Mouse (Mus musculus): ENCODE data around the gene Tmem29. TPM values are rescaled to one million over a fixed set of nuclear protein-coding genes. Genes with fewer than 3 reads are reported as not detected.
"Not testable (repeated sequence)": the region's sequence is repeated elsewhere in the genome, so short reads cannot be mapped to it uniquely, and the experiment has no call there.

The Tmem29 gene
- polyA plus RNA-seq (2015; fragmentation: Nextera tagmentation; extraction: Ambion mirVana) = 69.8 and 73.6 TPM in 2 replicates

DNA sequence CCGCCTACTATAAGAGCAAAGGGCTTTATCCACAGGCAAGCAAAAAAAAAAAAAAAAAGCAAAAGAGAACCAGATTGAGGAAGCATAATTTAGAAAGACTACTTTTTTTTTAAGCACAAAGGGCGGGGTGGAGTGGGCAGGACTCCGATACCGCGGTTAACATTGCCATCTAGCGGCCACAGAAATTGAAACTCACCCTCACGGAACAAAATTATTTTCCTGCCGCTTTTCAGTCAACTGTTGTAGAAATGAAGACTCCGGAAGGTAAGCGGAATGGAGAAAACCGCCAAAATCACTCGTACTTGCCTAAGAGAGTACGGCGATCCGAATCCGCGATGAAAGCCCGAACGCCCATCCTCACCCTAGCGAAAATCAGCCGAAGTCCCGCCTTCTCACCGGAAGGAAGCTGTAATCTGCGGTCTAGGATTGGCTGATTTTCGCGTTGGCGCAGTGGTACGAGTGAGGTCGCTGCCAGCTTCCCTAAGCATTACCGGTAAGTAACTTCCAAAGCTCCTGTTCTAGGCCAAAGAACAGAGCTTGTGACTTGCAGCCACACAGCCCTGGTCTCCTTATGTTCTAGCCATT is at the start of gene Tmem29:
Tmem29 (minus strand) TSS at position 389 of the 585 bp plus-strand sequence.
- H3K4me2 ChIP-seq = peak within 1 kb of the TSS; percentile 51
- WGBS = 2% methylated on average over 30 of the region's 30 CpGs
- H3K27ac ChIP-seq = peak within 1 kb of the TSS; percentile 75
- no peaks in the 10 kb centered on the region for H3K27me3 ChIP-seq
- peak within 1 kb of the TSS; percentile 41 for H3K4me3 ChIP-seq
- peaks cover 7% of the 10 kb centered on the region for H3K4me1 ChIP-seq (replicated peaks)
- H3K9ac ChIP-seq = peak within 1 kb of the TSS; percentile 63
- ATAC-seq (ENCODE audit: low FRiP score) = peak; percentile 96
- H3K36me3 ChIP-seq = no peaks in the 10 kb centered on the region
- no peaks in the 10 kb centered on the region for H3K9me3 ChIP-seq

DNA sequence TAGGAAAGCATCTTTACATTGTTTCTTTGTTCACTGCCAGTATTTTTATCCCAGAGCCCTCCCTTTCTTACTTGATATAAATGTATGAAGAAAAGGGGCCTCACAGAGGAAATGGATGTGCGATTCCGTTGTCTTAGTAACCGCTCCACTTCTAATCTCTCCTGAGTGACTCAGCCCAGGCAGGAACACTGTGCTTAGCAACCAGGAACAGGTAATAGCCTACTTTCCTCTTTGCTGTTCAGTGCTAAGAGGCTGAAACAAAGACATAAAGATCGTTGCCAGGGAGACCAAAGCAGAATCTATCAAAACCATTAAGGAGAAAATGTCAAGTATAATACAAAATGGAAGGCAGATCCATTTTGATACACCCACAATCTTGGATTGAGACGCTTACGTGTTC is 49.7 kb upstream of the Tmem29 start:
- WGBS = 78% methylated on average over 6 of the region's 6 CpGs

DNA sequence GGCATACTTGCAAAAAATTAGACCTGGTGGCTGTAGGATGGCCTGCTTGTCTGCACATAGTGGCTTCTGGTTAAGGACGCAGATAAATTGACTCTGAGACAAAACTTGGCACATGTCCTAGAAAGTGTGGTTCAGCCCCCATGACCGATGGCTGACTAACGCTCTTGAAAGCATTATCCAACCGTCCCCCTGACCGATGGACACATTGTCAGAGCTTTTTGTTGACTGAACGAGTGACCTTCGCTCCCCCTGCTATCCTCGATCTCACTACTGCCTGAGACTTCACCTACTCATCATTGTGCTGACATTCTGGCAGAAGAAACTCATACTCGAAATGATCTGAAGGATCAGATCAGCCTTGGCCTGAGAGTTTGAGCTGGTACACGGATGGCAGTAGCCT is 28.9 kb upstream of the Tmem29 start:
- H3K9ac ChIP-seq; H3K4me2 ChIP-seq; H3K27ac ChIP-seq; ATAC-seq (ENCODE audit: low FRiP score); H3K36me3 ChIP-seq; H3K27me3 ChIP-seq; H3K4me3 ChIP-seq; H3K9me3 ChIP-seq; H3K4me1 ChIP-seq (replicated peaks): not testable (repeated sequence)
- 64% methylated on average over 1 of the region's 10 CpGs for WGBS

More for the DNA sequence above, 49.7 kb upstream of the Tmem29 start:
- Histone ChIP-seq H3K27ac (0 out of 2 replicates have a peak overlapping the region, but pooled peaks have one; percentile 40), H3K27me3 (no peaks in the 10 kb centered on the region), H3K4me2 (no peak overlapping the region), H3K4me1 (replicated peaks) (no peaks in the 10 kb centered on the region), H3K36me3 (no peaks in the 10 kb centered on the region), H3K9me3 (no peaks in the 10 kb centered on the region), H3K9ac (no peak overlapping the region), H3K4me3 (no peak overlapping the region)
- ATAC-seq (ENCODE audit: low FRiP score) = peak; percentile 85

DNA sequence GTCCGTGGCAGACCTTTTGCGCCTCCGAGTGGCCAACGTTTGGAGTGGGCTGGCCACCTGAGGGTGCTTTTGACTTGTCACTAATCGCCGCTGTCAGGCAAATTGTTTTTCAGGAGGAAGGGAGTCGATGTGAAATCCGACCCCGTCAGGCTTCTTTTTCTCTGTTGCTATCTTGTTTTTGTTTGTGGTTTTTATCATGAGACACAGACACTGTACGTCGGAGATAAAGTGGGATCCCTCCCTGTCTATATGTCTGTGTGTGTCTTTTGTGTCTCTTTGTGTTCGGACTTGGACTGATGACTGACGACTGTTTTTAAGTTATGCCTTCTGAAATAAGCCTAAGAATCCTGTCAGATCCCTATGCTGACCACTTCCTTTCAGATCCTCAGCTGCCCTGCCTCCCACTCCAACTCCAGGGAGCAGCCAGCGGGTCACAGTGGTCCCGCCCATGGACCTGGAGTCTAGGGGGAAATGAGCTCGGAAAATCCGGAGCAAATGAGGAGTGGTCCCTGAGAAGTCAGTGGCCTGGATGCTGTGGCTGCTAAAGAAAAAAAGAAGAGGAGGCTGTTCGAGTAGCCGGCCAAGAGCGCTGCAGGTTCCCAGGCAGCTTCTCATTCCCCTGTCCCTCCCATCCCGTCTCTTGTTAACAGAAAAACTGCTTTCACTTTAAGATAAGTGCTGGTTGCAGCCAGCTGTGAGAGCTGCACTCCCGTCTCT is 27.5 kb upstream of the Tmem29 start:
- not testable (repeated sequence) for H3K27ac ChIP-seq; H3K9ac ChIP-seq; H3K9me3 ChIP-seq; H3K4me2 ChIP-seq; H3K27me3 ChIP-seq; H3K4me3 ChIP-seq; H3K4me1 ChIP-seq (replicated peaks); ATAC-seq (ENCODE audit: low FRiP score); H3K36me3 ChIP-seq
- 54% methylated on average over 8 of the region's 22 CpGs for WGBS

DNA sequence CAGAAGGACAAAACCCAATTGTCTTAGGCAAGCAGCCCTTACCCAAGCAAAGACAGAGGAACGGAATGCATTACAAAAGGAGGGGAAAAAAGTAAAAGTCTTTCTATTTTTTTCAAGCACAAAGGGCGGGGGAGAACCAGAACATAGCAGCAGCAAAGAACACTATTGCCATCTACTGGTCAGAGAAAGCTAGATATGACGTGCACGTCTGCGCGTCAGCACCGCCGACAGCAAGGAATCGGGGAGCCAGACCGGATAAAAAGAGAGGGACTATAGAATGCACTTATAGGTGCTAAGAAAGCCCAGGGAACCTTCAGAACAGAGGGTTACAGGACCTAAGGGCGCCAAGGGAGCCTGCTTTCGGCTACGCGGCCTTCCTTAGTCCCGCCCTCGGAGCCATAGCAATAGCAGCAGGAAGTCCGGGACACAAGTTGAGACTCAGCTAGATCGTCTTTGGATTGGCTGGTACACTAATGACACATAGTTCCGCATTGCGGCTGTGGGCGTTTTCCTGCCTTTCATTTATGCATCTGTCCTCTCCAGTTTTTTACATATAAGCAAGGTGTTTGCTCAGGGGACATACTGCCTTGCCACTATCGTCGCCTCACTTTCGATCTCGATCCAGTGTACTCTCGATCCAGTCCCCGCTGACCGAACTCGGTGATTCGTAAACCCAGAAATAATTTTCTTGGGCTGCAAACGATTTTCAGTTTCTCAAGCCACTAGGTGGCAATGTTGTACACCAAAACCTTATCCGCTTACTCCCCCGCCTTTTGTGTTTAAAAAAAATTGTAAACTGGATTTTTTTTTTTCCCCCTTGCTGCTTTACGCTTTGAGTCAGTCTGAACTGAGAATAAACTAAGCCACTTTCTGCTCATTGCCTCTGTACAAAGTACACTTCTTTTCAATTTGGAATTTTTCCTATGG is 19.2 kb upstream of the Tmem29 start:
- under 1% methylated on average over 34 of the region's 34 CpGs for WGBS
- no peaks in the 10 kb centered on the region for H3K36me3 ChIP-seq
- peak overlapping the region; percentile 21; the same call in 1 of the 2 replicates for H3K4me2 ChIP-seq
- H3K9ac ChIP-seq = peak overlapping the region; percentile 58
- no peaks in the 10 kb centered on the region for H3K9me3 ChIP-seq
- peak; percentile 98 for ATAC-seq (ENCODE audit: low FRiP score)
- no peaks in the 10 kb centered on the region for H3K4me1 ChIP-seq (replicated peaks)
- peak overlapping the region; percentile 93 for H3K27ac ChIP-seq
- no peaks in the 10 kb centered on the region for H3K27me3 ChIP-seq
- H3K4me3 ChIP-seq = peak overlapping the region; percentile 43

DNA sequence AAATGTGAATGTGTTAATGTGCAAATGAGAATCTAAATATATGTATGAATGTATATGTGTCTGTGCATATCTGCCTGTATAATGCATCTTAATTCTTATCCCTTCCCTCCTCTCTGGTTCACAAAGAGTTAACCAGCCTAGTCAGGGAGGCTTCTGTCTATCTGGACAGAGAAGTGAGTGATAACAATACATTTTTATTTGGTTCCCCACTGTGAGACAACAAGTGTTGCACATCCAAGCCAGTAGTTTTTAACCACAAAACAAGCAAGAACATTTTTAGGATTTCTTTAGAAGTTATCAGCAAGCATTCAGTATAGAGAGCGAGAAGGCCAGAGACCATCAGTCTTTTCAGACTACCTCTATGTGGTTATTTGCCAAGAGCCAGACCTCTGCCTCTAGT is 12.5 kb upstream of the Tmem29 start:
- Histone ChIP-seq H3K4me1 (replicated peaks) (no peaks in the 10 kb centered on the region), H3K9me3 (no peaks in the 10 kb centered on the region), H3K4me3 (no peak overlapping the region), H3K4me2 (no peak overlapping the region), H3K36me3 (no peaks in the 10 kb centered on the region), H3K27me3 (no peaks in the 10 kb centered on the region), H3K9ac (no peak overlapping the region), H3K27ac (no peak overlapping the region)
- 72% methylated on average over 1 of the region's 1 CpGs for WGBS
- no peak for ATAC-seq (ENCODE audit: low FRiP score)

DNA sequence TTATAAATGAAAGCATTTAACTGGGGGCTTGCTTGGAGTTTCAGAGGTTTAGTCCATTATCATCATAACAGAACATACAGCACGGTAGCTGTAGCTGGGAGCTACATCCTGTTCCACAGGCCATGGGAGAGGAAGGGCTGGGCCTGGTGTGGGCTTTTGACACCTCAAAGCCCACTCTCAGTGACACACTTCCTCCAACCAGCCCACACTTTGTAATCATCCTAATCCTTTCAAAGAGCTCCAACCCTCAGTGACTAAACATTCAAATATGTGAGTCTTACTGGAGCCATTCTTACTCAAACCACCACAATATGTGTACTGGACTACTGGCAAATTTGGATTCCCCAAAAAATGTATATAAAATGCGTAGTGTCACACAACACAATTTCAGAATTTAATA is 9.3 kb upstream of the Tmem29 start:
- Histone ChIP-seq H3K36me3 (no peaks in the 10 kb centered on the region), H3K4me3 (no peak overlapping the region), H3K27me3 (no peaks in the 10 kb centered on the region), H3K27ac (no peak overlapping the region), H3K4me2 (no peak overlapping the region), H3K9me3 (no peaks in the 10 kb centered on the region), H3K4me1 (replicated peaks) (no peaks in the 10 kb centered on the region), H3K9ac (no peak overlapping the region)
- WGBS = 88% methylated on average over 2 of the region's 2 CpGs
- no peak for ATAC-seq (ENCODE audit: low FRiP score)

DNA sequence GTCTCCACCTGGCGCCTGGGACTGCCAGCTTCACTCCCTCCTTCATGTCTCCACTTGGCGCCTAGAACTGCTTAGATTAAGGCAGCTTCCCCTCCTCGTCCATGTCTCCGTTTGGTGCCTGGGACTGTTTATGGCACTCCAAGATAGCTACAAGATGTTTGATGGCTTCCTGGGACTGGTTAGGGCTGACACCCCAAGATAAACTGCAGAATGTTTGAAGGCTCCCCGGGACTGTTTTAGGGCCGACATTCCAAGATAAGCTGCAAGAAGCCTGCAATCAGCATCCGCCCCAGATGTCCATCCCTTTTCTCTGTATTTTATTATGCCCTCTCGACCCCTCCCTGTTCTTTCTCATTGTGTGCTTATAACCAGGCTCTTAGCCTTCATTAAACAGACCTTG is 7.9 kb upstream of the Tmem29 start:
- H3K27ac ChIP-seq; H3K9me3 ChIP-seq; H3K36me3 ChIP-seq; H3K4me3 ChIP-seq; H3K9ac ChIP-seq; H3K4me2 ChIP-seq; H3K4me1 ChIP-seq (replicated peaks); H3K27me3 ChIP-seq; ATAC-seq (ENCODE audit: low FRiP score): not testable (repeated sequence)
- 79% methylated on average over 8 of the region's 8 CpGs for WGBS

DNA sequence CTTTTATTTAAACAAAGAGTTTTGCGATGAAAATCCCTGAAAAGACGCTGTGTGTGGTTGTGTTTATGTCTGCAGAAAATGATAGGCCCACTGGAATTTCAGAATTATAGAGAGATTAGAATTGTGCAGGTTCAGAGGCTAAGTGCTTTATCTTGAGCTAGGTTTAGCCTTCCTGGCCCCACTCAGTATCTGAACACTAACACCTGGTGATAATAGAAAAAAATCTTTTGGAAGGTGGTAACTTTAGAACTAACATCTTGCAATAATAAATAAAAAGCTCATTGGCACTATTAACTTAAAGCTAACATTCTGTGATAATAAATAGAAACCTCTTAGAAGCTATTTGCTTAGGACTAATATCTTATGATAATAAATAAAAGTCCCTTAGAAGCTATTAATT is 1.2 kb upstream of the Tmem29 start:
- Histone ChIP-seq H3K27ac (no peak overlapping the region), H3K9me3 (no peaks in the 10 kb centered on the region), H3K9ac (no peak overlapping the region), H3K4me1 (replicated peaks) (peaks cover 7% of the 10 kb centered on the region), H3K27me3 (no peaks in the 10 kb centered on the region), H3K4me3 (no peak overlapping the region), H3K4me2 (no peak overlapping the region), H3K36me3 (no peaks in the 10 kb centered on the region)
- ATAC-seq (ENCODE audit: low FRiP score) = no peak
- WGBS = 82% methylated on average over 2 of the region's 2 CpGs

DNA sequence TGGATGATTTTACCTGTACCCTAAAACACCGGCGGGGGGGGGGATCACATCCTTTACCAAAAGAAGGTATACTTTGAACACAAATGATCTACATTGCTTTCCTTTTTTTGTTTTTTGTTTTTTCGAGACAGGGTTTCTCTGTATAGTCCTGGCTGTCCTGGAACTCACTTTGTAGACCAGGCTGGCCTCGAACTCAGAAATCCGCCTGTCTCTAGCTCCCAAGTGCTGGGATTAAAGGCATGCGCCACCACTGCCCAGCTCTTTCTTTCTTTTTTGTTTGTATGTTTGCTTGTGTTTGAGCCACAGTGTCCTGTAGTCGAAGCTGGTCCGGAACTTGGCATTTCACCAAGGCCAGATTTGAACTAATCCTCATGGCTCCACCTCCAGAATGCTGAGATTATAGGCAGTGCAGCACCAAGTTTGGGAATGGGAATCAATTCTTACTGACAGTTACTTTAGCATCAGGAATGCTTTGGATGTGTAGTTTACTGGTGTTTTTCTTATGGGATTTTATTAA is 515 bp upstream of the Tmem29 start:
- Histone ChIP-seq H3K27me3 (no peaks in the 10 kb centered on the region), H3K4me1 (replicated peaks) (peaks cover 7% of the 10 kb centered on the region), H3K27ac (no peak overlapping the region), H3K36me3 (no peaks in the 10 kb centered on the region), H3K4me2 (peak overlapping the region; percentile 42), H3K4me3 (peak overlapping the region; percentile 41), H3K9me3 (no peaks in the 10 kb centered on the region), H3K9ac (peak overlapping the region; percentile 63)
- WGBS = 41% methylated on average over 8 of the region's 8 CpGs
- ATAC-seq (ENCODE audit: low FRiP score) = peak; percentile 8; the same call in 1 of the 2 replicates

DNA sequence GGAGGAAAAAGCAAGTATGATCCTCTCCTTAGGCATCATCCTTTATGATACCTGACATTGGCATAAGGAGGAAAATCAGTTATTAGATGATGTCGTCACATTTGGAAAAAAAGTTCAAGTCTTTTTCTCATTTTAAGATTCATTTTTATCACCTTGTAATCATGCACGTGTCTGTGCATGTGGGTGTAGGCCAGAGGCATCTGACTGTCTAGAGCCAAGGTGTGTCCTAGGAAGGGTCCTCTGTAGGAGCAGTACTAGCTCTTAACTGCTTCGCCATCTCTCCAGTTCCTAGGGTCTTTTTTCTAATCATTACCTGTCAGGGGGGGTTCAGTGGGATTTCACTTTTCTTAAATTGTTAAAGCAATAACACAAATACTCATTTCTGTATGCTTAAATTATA is 818 bp downstream of the Tmem29 start:
- peak overlapping the region; percentile 41 for H3K4me3 ChIP-seq
- H3K9me3 ChIP-seq = no peaks in the 10 kb centered on the region
- peak; percentile 70; the same call in 1 of the 2 replicates for ATAC-seq (ENCODE audit: low FRiP score)
- peak overlapping the region; percentile 51 for H3K4me2 ChIP-seq
- peak overlapping the region; percentile 61; the same call in 1 of the 2 replicates for H3K9ac ChIP-seq
- H3K27me3 ChIP-seq = no peaks in the 10 kb centered on the region
- peak overlapping the region; percentile 74 for H3K27ac ChIP-seq
- WGBS = 36% methylated on average over 3 of the region's 3 CpGs
- peaks cover 7% of the 10 kb centered on the region for H3K4me1 ChIP-seq (replicated peaks)
- no peaks in the 10 kb centered on the region for H3K36me3 ChIP-seq
